Mouse (Mus musculus) neural tube, postnatal 0 days (tissue): ENCODE measurements around the gene Olfr106-ps. TPM values are rescaled to one million over a fixed set of nuclear protein-coding genes. Genes with fewer than 3 reads are reported as not detected.

Source experiments
- polyA plus RNA-seq: library from polyadenylated mRNA; unstranded; fragments of >200 nt; fragmentation: Nextera tagmentation; extraction: Ambion mirVana; gene quantifications from 2 replicates; pipeline ENCODE4 v1.2.1, GENCODE M21; 2015

Gene Olfr106-ps
- polyA plus RNA-seq, result not detected in 2 replicates

DNA sequence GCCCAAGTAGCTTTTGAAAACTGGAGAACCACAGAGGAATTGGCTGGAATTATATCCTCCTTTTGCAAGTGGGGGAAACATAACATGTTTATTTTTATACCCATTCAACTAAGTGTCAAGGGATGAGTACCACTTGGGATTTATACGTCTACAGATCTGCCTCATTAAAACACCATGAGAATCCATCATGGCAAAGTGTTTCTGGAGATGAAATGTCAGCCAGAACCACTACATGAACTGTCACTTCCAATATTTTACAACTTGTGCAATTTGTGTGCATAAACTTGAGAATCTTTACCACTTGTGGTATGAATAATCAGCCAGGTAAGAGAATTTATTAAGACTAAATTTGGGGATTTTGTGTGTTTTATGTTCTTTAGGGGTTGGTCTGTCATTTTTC, at the start of gene Olfr106-ps:
Olfr106-ps (plus strand) TSS at position 301 of the 400 bp plus-strand sequence.

DNA sequence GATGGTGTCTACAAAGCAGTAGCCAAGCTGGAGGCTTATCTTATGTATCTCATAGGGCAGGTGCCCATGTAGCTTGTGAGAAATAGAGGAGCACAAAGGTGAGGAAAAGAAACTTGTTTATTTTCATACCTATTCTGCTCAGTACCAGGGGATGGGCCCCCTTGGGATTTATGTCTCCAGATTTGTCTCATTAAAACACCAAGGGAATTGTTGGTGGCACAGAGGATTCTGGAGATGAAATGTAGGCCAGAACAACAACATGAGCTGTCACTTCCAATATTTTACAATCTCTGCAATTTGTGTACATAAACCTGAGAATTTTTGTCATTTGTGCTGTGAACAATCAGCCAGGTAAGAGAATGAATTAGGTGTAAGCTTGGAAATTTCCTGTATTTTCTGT, 30.9 kb upstream of the Olfr106-ps start, which contains the start of gene Olfr104-ps:
Olfr104-ps (plus strand) TSS at position 301 of the 400 bp plus-strand sequence.

GRCm38 (mm10) chr17:37378733-37379132, 11.5 kb upstream of the Olfr106-ps start, which contains the start of gene Olfr105-ps:
TSS of gene Olfr105-ps (plus strand) at chr17:37379033.

DNA sequence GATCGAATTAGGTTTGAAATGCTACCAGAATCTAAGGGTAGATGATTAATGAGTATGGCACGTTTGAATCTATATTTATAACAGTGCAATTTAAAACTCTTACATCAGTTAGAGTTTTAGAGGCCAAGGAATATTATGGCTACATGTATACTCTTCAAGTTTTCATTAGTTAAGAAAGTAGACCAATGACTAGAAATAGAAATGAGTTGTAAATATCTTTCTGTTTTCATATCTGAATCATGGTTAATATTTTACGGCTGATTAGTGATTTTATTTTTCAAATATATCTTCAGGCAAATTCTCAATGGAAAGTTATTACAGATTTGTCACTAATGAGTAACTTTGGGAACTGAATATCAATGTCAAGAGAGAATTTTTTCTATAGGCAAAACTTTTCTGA, 8.7 kb downstream of the Olfr106-ps start, which contains the start of gene Olfr107:
Olfr107 (plus strand) TSS at position 301 of the 400 bp plus-strand sequence.

GRCm38 (mm10) chr17:37445180-37445579, 55.0 kb downstream of the Olfr106-ps start, which contains the start of gene Olfr108:
TSS of gene Olfr108 (plus strand) at chr17:37445480.

Other genes starting within 250 kb of the Olfr106-ps start
- not detected in 2 replicates for gene Olfr93, start 228.9 kb upstream of the Olfr106-ps start, polyA plus RNA-seq
- gene Ubd, start 196.5 kb upstream of the Olfr106-ps start, polyA plus RNA-seq, result not detected in 2 replicates
- gene Olfr94, start 189.4 kb upstream of the Olfr106-ps start, polyA plus RNA-seq, result 0.21 TPM in 1 of 2 replicates, not detected in the other
- 0.03 and 0.04 TPM in 2 replicates for gene Olfr95, start 177.3 kb upstream of the Olfr106-ps start, polyA plus RNA-seq
- not detected in 2 replicates for gene Olfr96, start 170.2 kb upstream of the Olfr106-ps start, polyA plus RNA-seq
- gene Olfr97, start 153.1 kb upstream of the Olfr106-ps start, polyA plus RNA-seq, result not detected in 2 replicates
- gene Olfr98, start 126.6 kb upstream of the Olfr106-ps start, polyA plus RNA-seq, result not detected in 2 replicates
- 2.6 and 2.8 TPM in 2 replicates for gene H2-M3, start 120.2 kb upstream of the Olfr106-ps start, polyA plus RNA-seq
- gene Olfr99, start 106.9 kb upstream of the Olfr106-ps start, polyA plus RNA-seq, result not detected in 2 replicates
- not detected in 2 replicates for gene Olfr101, start 86.1 kb upstream of the Olfr106-ps start, polyA plus RNA-seq
- gene Olfr102, start 73.3 kb upstream of the Olfr106-ps start, polyA plus RNA-seq, result not detected in 2 replicates
- gene Olfr103, start 50.7 kb upstream of the Olfr106-ps start, polyA plus RNA-seq, result not detected in 2 replicates
- gene Olfr104-ps, start 30.8 kb upstream of the Olfr106-ps start, polyA plus RNA-seq, result not detected in 2 replicates
- not detected in 2 replicates for gene Olfr105-ps, start 11.4 kb upstream of the Olfr106-ps start, polyA plus RNA-seq
- gene Olfr107, start 8.8 kb downstream of the Olfr106-ps start, polyA plus RNA-seq, result not detected in 2 replicates
- gene Olfr108, start 55.1 kb downstream of the Olfr106-ps start, polyA plus RNA-seq, result not detected in 2 replicates
- not detected in 2 replicates for gene Olfr109, start 68.5 kb downstream of the Olfr106-ps start, polyA plus RNA-seq
- not detected in 2 replicates for gene H2-M2, start 93.2 kb downstream of the Olfr106-ps start, polyA plus RNA-seq
- gene Olfr110, start 102.1 kb downstream of the Olfr106-ps start, polyA plus RNA-seq, result not detected in 2 replicates
- gene Olfr111, start 117.6 kb downstream of the Olfr106-ps start, polyA plus RNA-seq, result 0.44 TPM in 1 of 2 replicates, not detected in the other
- not detected in 2 replicates for gene Olfr112, start 179.1 kb downstream of the Olfr106-ps start, polyA plus RNA-seq
- gene Olfr113, start 187.3 kb downstream of the Olfr106-ps start, polyA plus RNA-seq, result not detected in 2 replicates
- not detected in 2 replicates for gene Olfr114, start 202.3 kb downstream of the Olfr106-ps start, polyA plus RNA-seq
- gene Olfr115, start 236.7 kb downstream of the Olfr106-ps start, polyA plus RNA-seq, result not detected in 2 replicates
- gene Olfr116, start 236.8 kb downstream of the Olfr106-ps start, polyA plus RNA-seq, result not detected in 2 replicates